Mouse (Mus musculus) embryo, embryonic 9.5 days (tissue): ENCODE measurements around the gene Fam43a.

Experiments used
- DNase-seq: peaks from one replicate; pipeline ENCODE4 v3.0.0-alpha.2; 2017; ENCODE audit errors: extremely low spot score

Gene Fam43a

GRCm38 (mm10) chr16:30629509-30629908 lies 30.0 kb downstream of the Fam43a start:
- DNase-seq = no peak

- no peak for DNase-seq
These were observed 34.6 kb downstream of the Fam43a start for GRCm38 (mm10) chr16:30633906-30634746.

- no peak for DNase-seq
These were observed 39.1 kb downstream of the Fam43a start for GRCm38 (mm10) chr16:30638586-30638985.

GRCm38 (mm10) chr16:30640591-30640990 lies 41.1 kb downstream of the Fam43a start:
- DNase-seq = no peak

GRCm38 (mm10) chr16:30641408-30641807 lies 41.9 kb downstream of the Fam43a start:
- no peak for DNase-seq

GRCm38 (mm10) chr16:30642229-30642628 lies 42.7 kb downstream of the Fam43a start:
- no peak for DNase-seq

- no peak for DNase-seq
These were observed 45.5 kb downstream of the Fam43a start for GRCm38 (mm10) chr16:30644981-30645380.

- no peak for DNase-seq
These were observed 46.5 kb downstream of the Fam43a start for GRCm38 (mm10) chr16:30645841-30646558.

- DNase-seq = no peak
These were observed 47.3 kb downstream of the Fam43a start for GRCm38 (mm10) chr16:30646856-30647255.

GRCm38 (mm10) chr16:30651292-30651691 lies 51.8 kb downstream of the Fam43a start:
- DNase-seq = no peak
